ENCODE assay signal across 8 mouse cellular contexts in the genomic region with DNA sequence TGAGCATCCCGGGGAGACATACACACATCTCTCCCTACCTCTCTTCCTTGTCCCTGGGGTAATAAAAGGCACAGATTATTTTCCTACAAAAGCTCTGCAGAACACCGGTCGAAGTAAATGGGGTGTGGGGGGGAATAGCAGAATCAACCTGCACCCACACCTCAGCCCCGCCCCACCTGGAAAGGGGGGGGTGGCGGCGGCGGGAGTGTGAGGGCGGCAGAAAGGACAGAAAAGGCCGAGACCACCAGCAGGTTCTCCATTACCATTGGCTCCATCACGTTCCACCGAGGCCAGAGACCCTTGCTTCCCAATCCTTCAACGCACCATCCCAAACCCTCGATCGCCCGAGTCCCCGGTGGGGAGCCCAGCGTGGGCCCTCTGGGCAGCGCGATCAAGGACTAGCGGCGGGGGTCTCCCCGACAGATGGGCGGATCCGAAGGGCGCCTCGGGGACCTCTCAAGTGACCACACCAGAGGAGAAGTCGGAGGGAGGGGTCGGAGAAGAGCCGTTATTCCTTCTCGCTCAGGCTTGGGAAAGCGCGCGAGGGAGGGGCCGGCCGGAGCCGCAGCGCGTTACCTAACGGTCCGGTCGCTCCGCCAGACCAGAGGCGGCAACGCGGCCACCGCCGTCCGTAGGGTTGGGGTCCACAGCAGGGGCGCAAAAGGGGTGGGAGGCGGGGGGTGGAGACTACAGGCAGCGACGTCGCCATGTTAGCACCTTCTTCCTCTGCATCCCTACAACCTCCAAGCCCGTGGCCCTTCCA. TPM values are rescaled to one million over a fixed set of nuclear protein-coding genes. Genes with fewer than 3 reads are reported as not detected.
DNase-seq lines count a peak whose midpoint lies in the region; ATAC-seq and TF ChIP-seq lines count a peak whose summit lies in the region.

No protein-coding gene starts in this region.

- H3K27me3 ChIP-seq in cerebellum, adult 2 months (ENCODE audit: control insufficient read depth, insufficient read depth, low read length), result no peaks in the 10 kb centered on the region
- no peaks in the 10 kb centered on the region for H3K27me3 ChIP-seq in forebrain, postnatal 0 days (ENCODE audit: insufficient read depth, low read length)
- no peaks in the 10 kb centered on the region for H3K27me3 ChIP-seq in kidney, postnatal 0 days (ENCODE audit: insufficient read depth, low read length)

- under 1% methylated on average over 53 of the region's 54 CpGs for WGBS in cerebellum, adult 2 months
- WGBS in forebrain, postnatal 0 days, result under 1% methylated on average over 54 of the region's 54 CpGs
- under 1% methylated on average over 54 of the region's 54 CpGs for WGBS in kidney, postnatal 0 days

- H3K4me1 ChIP-seq in cerebellum, adult 2 months (ENCODE audit: control insufficient read depth, insufficient read depth, low read length), result no peaks in the 10 kb centered on the region; the same call in 1 of the 2 replicates
- H3K4me1 ChIP-seq in forebrain, postnatal 0 days (ENCODE audit: insufficient read depth), result peaks cover 3% of the 10 kb centered on the region; the same call in 1 of the 2 replicates
- peaks cover 4% of the 10 kb centered on the region; the same call in 1 of the 2 replicates for H3K4me1 ChIP-seq in kidney, postnatal 0 days (replicated peaks; ENCODE audit: insufficient read depth, low read length)

- peak; percentile 14 for DNase-seq in spleen, adult 12 weeks (ENCODE audit: low spot score)
- DNase-seq in spleen, adult 18-20 months, result no peak
- DNase-seq in cerebellum, adult 2 months, result no peak
- no peak for DNase-seq in forebrain, postnatal 0 days
- DNase-seq in kidney, postnatal 0 days (ENCODE audit: low spot score), result peak; percentile 71
- DNase-seq in lung, postnatal 14 days, result peak; percentile 34
- peak; percentile 22 for DNase-seq in ovary, postnatal 14 days (ENCODE audit: low spot score)
- DNase-seq in thymus, postnatal 36 days, result no peak

- H3K9ac ChIP-seq in forebrain, postnatal 0 days, result peak overlapping the region; percentile 99
- H3K9ac ChIP-seq in kidney, postnatal 0 days (ENCODE audit: low read depth, low read length), result peak overlapping the region; percentile 96

- no peak for TF ChIP-seq CTCF in cerebellum, adult 2 months (IDR thresholded peaks at IDR 0.05; ENCODE audit: borderline replicate concordance, insufficient read depth, low read depth, low read length)
- TF ChIP-seq CTCF in forebrain, postnatal 0 days (IDR thresholded peaks at IDR 0.05; ENCODE audit: low read depth), result no peak
- TF ChIP-seq CTCF in kidney, postnatal 0 days (IDR thresholded peaks at IDR 0.05; ENCODE audit: low read depth), result no peak

- no peaks in the 10 kb centered on the region for H3K36me3 ChIP-seq in forebrain, postnatal 0 days (ENCODE audit: insufficient read depth)
- H3K36me3 ChIP-seq in kidney, postnatal 0 days (ENCODE audit: insufficient read depth, low read length), result no peaks in the 10 kb centered on the region

- peak overlapping the region; percentile 71 for H3K4me2 ChIP-seq in forebrain, postnatal 0 days (ENCODE audit: low read depth)
- peak overlapping the region; percentile 62 for H3K4me2 ChIP-seq in kidney, postnatal 0 days (ENCODE audit: low read length)

- ATAC-seq in forebrain, postnatal 0 days, result peak; percentile 32
- ATAC-seq in kidney, postnatal 0 days (replicated peaks; ENCODE audit: low FRiP score, low read depth), result no peak; the same call in 1 of the 2 replicates

- no peak for TF ChIP-seq POLR2A in cerebellum, adult 2 months (IDR thresholded peaks at IDR 0.05; ENCODE audit: borderline replicate concordance, insufficient read depth, low read length)

- H3K9me3 ChIP-seq in forebrain, postnatal 0 days (ENCODE audit: low read length), result no peaks in the 10 kb centered on the region
- no peaks in the 10 kb centered on the region for H3K9me3 ChIP-seq in kidney, postnatal 0 days (replicated peaks; ENCODE audit: low read length)

- H3K27ac ChIP-seq in cerebellum, adult 2 months (ENCODE audit: insufficient read depth, low read length), result peak overlapping the region; percentile 81
- peak overlapping the region; percentile 94 for H3K27ac ChIP-seq in forebrain, postnatal 0 days (ENCODE audit: low read depth, low read length)
- peak overlapping the region; percentile 94 for H3K27ac ChIP-seq in kidney, postnatal 0 days

- H3K4me3 ChIP-seq in cerebellum, adult 2 months (replicated peaks; ENCODE audit: insufficient read depth, low read depth, low read length), result peak overlapping the region; percentile 91
- peak overlapping the region; percentile 99 for H3K4me3 ChIP-seq in forebrain, postnatal 0 days (ENCODE audit: low read depth, low read length)
- peak overlapping the region; percentile 97 for H3K4me3 ChIP-seq in kidney, postnatal 0 days (replicated peaks; ENCODE audit: low read depth, low read length)

RNA-seq across cellular contexts. Expression of gene Atf2, which starts 0.6 kb away (rescaled TPM):
- polyA plus RNA-seq in cerebellum, adult 2 months (2012; rRNA removed), result 45.8 and 47.4 TPM in 2 replicates
- total RNA-seq in forebrain, postnatal 0 days (2014; rRNA removed), result 73.9 and 109 TPM in 2 replicates
- polyA plus RNA-seq in forebrain, postnatal 0 days (2015; fragmentation: Nextera tagmentation; extraction: Ambion mirVana), result 37.2 and 88.2 TPM in 2 replicates
- 38.5 and 41.3 TPM in 2 replicates for polyA plus RNA-seq in kidney, postnatal 0 days (2015; fragmentation: Nextera tagmentation; extraction: Ambion mirVana)

RNA-seq across cellular contexts. Expression of gene Atp5g3, which starts 19.2 kb away (rescaled TPM):
- 1,072 and 1,080 TPM in 2 replicates for polyA plus RNA-seq in cerebellum, adult 2 months (2012; rRNA removed)
- total RNA-seq in forebrain, postnatal 0 days (2014; rRNA removed), result 301 and 309 TPM in 2 replicates
- polyA plus RNA-seq in forebrain, postnatal 0 days (2015; fragmentation: Nextera tagmentation; extraction: Ambion mirVana), result 1,154 and 1,215 TPM in 2 replicates
- polyA plus RNA-seq in kidney, postnatal 0 days (2015; fragmentation: Nextera tagmentation; extraction: Ambion mirVana), result 2,509 and 2,635 TPM in 2 replicates

Comparison
In these comparisons a context has a peak if more than half of its experiments do, and no peak if none do; other contexts are left out.
1. DNase-seq: peak in spleen, adult 12 weeks (single experiment), kidney, postnatal 0 days (single experiment), lung, postnatal 14 days (single experiment) and ovary, postnatal 14 days (single experiment); none in spleen, adult 18-20 months (0 of 2), cerebellum, adult 2 months (0 of 2), forebrain, postnatal 0 days (single experiment) and thymus, postnatal 36 days (0 of 2).
2. Peak in every context shown above with its lines, with median percentiles within 50 percentile points of each other: H3K27ac ChIP-seq and H3K4me3 ChIP-seq.